Comparison of ENCODE assay signal across 15 mouse cellular contexts in the genomic region with DNA sequence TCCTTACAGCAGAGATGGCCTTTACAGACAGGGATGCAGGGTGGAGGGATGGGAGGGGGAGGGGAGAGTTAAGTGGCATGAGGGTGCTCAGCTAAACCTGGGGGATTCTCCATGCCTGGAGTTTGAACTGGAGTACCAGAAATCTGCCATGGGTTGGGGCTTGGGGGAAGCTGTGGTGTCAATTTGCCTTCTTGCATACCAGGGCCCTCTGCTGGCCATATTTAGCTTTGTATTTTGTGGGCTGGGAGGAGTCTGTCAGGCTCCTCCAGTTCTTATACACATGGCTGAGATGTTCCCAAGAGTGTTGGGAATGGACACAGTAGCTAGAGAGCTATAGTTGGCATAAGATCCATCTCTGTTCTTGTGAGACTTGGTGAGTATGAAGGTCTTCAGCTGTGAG. TPM values are rescaled to one million over a fixed set of nuclear protein-coding genes. Genes with fewer than 3 reads are reported as not detected.
DNase-seq lines count a peak whose midpoint lies in the region; ATAC-seq lines count a peak whose summit lies in the region.
"Had no signal": no experiment of that assay in that cellular context is flagged by ENCODE, and none has a peak within 500 bp of the region (broad histone marks: within the 10 kb centered on the region; RNA-seq: fewer than 3 reads in every experiment).

No protein-coding gene starts in this region.

- no peaks in the 10 kb centered on the region for H3K36me3 ChIP-seq in kidney, embryonic 15.5 days
- H3K36me3 ChIP-seq in hindbrain, embryonic 10.5 days = no peaks in the 10 kb centered on the region

- ATAC-seq in kidney, embryonic 15.5 days (replicated peaks; ENCODE audit: low FRiP score) = no peak
- peak; percentile 50 to 66; a peak in 2 of 4 replicates for ATAC-seq in hematopoietic stem cell, adult 5-6 weeks (replicated peaks in 1 of 2; ENCODE audit: insufficient read depth in 1 of 2, low FRiP score in 2 of 2, low TSS enrichment in 1 of 2, low read depth in 1 of 2, poor library complexity in 2 of 2, severe bottlenecking in 2 of 2)
- no peak for ATAC-seq in cerebellum, adult (ENCODE audit: insufficient number of reproducible peaks, low FRiP score, low TSS enrichment)

- no peaks in the 10 kb centered on the region for H3K9me3 ChIP-seq in kidney, embryonic 15.5 days (replicated peaks)
- H3K9me3 ChIP-seq in hindbrain, embryonic 10.5 days = no peaks in the 10 kb centered on the region

- no peak overlapping the region for H3K9ac ChIP-seq in kidney, embryonic 15.5 days

- H3K4me3 ChIP-seq in kidney, embryonic 15.5 days (replicated peaks) = no peak overlapping the region
- no peak overlapping the region for H3K4me3 ChIP-seq in hindbrain, embryonic 10.5 days

- no peaks in the 10 kb centered on the region for H3K27me3 ChIP-seq in kidney, embryonic 15.5 days
- no peaks in the 10 kb centered on the region for H3K27me3 ChIP-seq in hindbrain, embryonic 10.5 days (ENCODE audit: insufficient read depth, poor library complexity, severe bottlenecking)

- no peak overlapping the region for H3K27ac ChIP-seq in kidney, embryonic 15.5 days
- H3K27ac ChIP-seq in hindbrain, embryonic 10.5 days = no peak overlapping the region

- H3K4me1 ChIP-seq in kidney, embryonic 15.5 days = no peaks in the 10 kb centered on the region
- H3K4me1 ChIP-seq in hindbrain, embryonic 10.5 days (replicated peaks) = 0 out of 2 replicates have a peak, but pooled peaks cover 3% of the 10 kb centered on the region

- DNase-seq in kidney, adult 18-20 months = peak; percentile 27
- DNase-seq in A20 (ENCODE audit: low read depth, low spot score) = peak; percentile 55
- DNase-seq in NIH3T3 (ENCODE audit: low read depth) = peak; percentile 7
- no peak for DNase-seq in hindbrain, embryonic 10.5 days (ENCODE audit: low spot score)
- DNase-seq in right cerebral cortex, postnatal 25 days = no peak
- DNase-seq: cerebellum, postnatal 36 days; right cerebral cortex, postnatal 4 days had no signal

- H3K4me2 ChIP-seq in kidney, embryonic 15.5 days = no peak overlapping the region

RNA-seq across cellular contexts. Expression of a gene that starts 23.6 kb away (rescaled TPM):
- not detected in 2 replicates for polyA plus RNA-seq in kidney, embryonic 15.5 days (2015; fragmentation: Nextera tagmentation; extraction: Ambion mirVana)
- total RNA-seq in hematopoietic stem cell, adult 5-6 weeks (2017) = not detected in 2 replicates
- polyA plus RNA-seq in hindbrain, embryonic 10.5 days (2016; fragmentation: Nextera tagmentation; extraction: Ambion mirVana) = not detected in 2 replicates
- total RNA-seq: monocyte, adult 5-6 weeks had no signal
- polyA plus RNA-seq: forebrain, embryonic 11.5 days; heart, embryonic 14.5 days; limb, embryonic 14.5 days; urinary bladder, adult 2 months had no signal

Comparison
In these comparisons a context has a peak if more than half of its experiments do, and no peak if none do; other contexts are left out.
1. DNase-seq: peak in kidney, adult 18-20 months (single experiment), A20 (single experiment) and NIH3T3 (single experiment); none in hindbrain, embryonic 10.5 days (single experiment) and right cerebral cortex, postnatal 25 days (single experiment).
2. ATAC-seq: peak in hematopoietic stem cell, adult 5-6 weeks (2 of 2); none in kidney, embryonic 15.5 days (single experiment) and cerebellum, adult (single experiment).